Comparison of ENCODE assay signal across 19 mouse cellular contexts in genomic region chr2:57845135-57845534, GRCm38 (mm10).
A peak's percentile ranks its signal among the peaks of the same experiment; 100 is the strongest.
DNase-seq lines count a peak whose midpoint lies in the region; ATAC-seq and TF ChIP-seq lines count a peak whose summit lies in the region.
"Had no signal": no experiment of that assay in that cellular context is flagged by ENCODE, and none has a peak within 500 bp of the region (broad histone marks: within the 10 kb centered on the region; RNA-seq: fewer than 3 reads in every experiment).

No protein-coding gene starts in this region.

- no peak overlapping the region for H3K4me2 ChIP-seq in heart, embryonic 16.5 days (ENCODE audit: low read depth, low read length)
- H3K4me2 ChIP-seq in lung, embryonic 14.5 days, result no peak overlapping the region
- H3K4me2 ChIP-seq: embryonic facial prominence, embryonic 12.5 days; forebrain, embryonic 15.5 days; heart, embryonic 15.5 days; hindbrain, embryonic 15.5 days had no signal

- 2% methylated on average over 1 of the region's 1 CpGs for WGBS in heart, embryonic 16.5 days
- WGBS in lung, embryonic 14.5 days, result 16% methylated on average over 1 of the region's 1 CpGs

- no peak overlapping the region for H3K4me3 ChIP-seq in heart, embryonic 16.5 days (ENCODE audit: low read length)
- H3K4me3 ChIP-seq in lung, embryonic 14.5 days (ENCODE audit: low read depth, low read length), result no peak overlapping the region
- H3K4me3 ChIP-seq: embryonic facial prominence, embryonic 12.5 days; forebrain, embryonic 15.5 days; heart, embryonic 15.5 days; hindbrain, embryonic 15.5 days had no signal

- no peak overlapping the region for H3K27ac ChIP-seq in heart, embryonic 16.5 days (ENCODE audit: low read length)
- no peak overlapping the region for H3K27ac ChIP-seq in lung, embryonic 14.5 days (ENCODE audit: low read depth)
- H3K27ac ChIP-seq: embryonic facial prominence, embryonic 12.5 days; forebrain, embryonic 15.5 days; heart, embryonic 15.5 days; hindbrain, embryonic 15.5 days had no signal

- H3K9me3 ChIP-seq in heart, embryonic 16.5 days (replicated peaks; ENCODE audit: control insufficient read depth, low read length), result no peaks in the 10 kb centered on the region
- H3K9me3 ChIP-seq in lung, embryonic 14.5 days (ENCODE audit: low read depth, low read length), result no peaks in the 10 kb centered on the region
- H3K9me3 ChIP-seq: embryonic facial prominence, embryonic 12.5 days; forebrain, embryonic 15.5 days; heart, embryonic 15.5 days; hindbrain, embryonic 15.5 days had no signal

- no peaks in the 10 kb centered on the region for H3K36me3 ChIP-seq in heart, embryonic 16.5 days (ENCODE audit: control insufficient read depth, insufficient read depth)
- no peaks in the 10 kb centered on the region for H3K36me3 ChIP-seq in lung, embryonic 14.5 days (ENCODE audit: insufficient read depth)
- H3K36me3 ChIP-seq: embryonic facial prominence, embryonic 12.5 days; forebrain, embryonic 15.5 days; heart, embryonic 15.5 days; hindbrain, embryonic 15.5 days had no signal

- peak; percentile 21 for DNase-seq in adrenal gland, postnatal 14 days
- DNase-seq in adrenal gland, postnatal 4 days (ENCODE audit: low spot score in 2 of 2), result no peak
- DNase-seq in heart, adult 8-10 months (ENCODE audit: low spot score), result no peak
- DNase-seq in lung, embryonic 14.5 days, result peak; percentile 12
- DNase-seq in lung, postnatal 25 days (ENCODE audit: low spot score), result no peak
- DNase-seq in right cerebral cortex, postnatal 4 days, result no peak
- DNase-seq: cerebellum, adult 11 months; cerebellum, adult 8-10 months; cerebellum, postnatal 14 days; gastrocnemius, postnatal 36 days; heart, adult 18-20 months; heart, postnatal 36 days; kidney, adult 8-10 months had no signal

- no peak overlapping the region for H3K9ac ChIP-seq in heart, embryonic 16.5 days (ENCODE audit: low read length)
- no peak overlapping the region for H3K9ac ChIP-seq in lung, embryonic 14.5 days
- H3K9ac ChIP-seq: embryonic facial prominence, embryonic 12.5 days; forebrain, embryonic 15.5 days; heart, embryonic 15.5 days; hindbrain, embryonic 15.5 days had no signal

- ATAC-seq in heart, embryonic 16.5 days (replicated peaks; ENCODE audit: extremely low read depth, insufficient read depth, low FRiP score), result peak; percentile 58; the same call in 1 of the 2 replicates
- no peak for ATAC-seq in lung, embryonic 14.5 days (ENCODE audit: insufficient read depth)
- ATAC-seq: forebrain, embryonic 15.5 days; intestine, embryonic 16.5 days had no signal

- no peaks in the 10 kb centered on the region for H3K27me3 ChIP-seq in heart, embryonic 16.5 days (ENCODE audit: control insufficient read depth, insufficient read depth, low read length)
- no peaks in the 10 kb centered on the region for H3K27me3 ChIP-seq in lung, embryonic 14.5 days (ENCODE audit: insufficient read depth, low read length)
- H3K27me3 ChIP-seq: embryonic facial prominence, embryonic 12.5 days; forebrain, embryonic 15.5 days; heart, embryonic 15.5 days; hindbrain, embryonic 15.5 days had no signal

- TF ChIP-seq CTCF in lung, embryonic 14.5 days (IDR thresholded peaks at IDR 0.05; ENCODE audit: low read depth), result no peak

- peaks cover 10% of the 10 kb centered on the region for H3K4me1 ChIP-seq in heart, embryonic 16.5 days (ENCODE audit: control insufficient read depth, insufficient read depth, low read length)
- no peaks in the 10 kb centered on the region for H3K4me1 ChIP-seq in lung, embryonic 14.5 days (ENCODE audit: insufficient read depth)

Comparison
In these comparisons a context has a peak if more than half of its experiments do, and no peak if none do; other contexts are left out.
1. DNase-seq: peak in adrenal gland, postnatal 14 days (single experiment) and lung, embryonic 14.5 days (single experiment); none in adrenal gland, postnatal 4 days (0 of 2), heart, adult 8-10 months (single experiment), lung, postnatal 25 days (single experiment) and right cerebral cortex, postnatal 4 days (single experiment).